Mouse (Mus musculus) frontal cortex, adult (tissue): Measurements from ENCODE around the gene Zfp638.

Experiments
- ATAC-seq: cut with Nextera tagmentation; 2 replicates; pipeline ENCODE4 v1.9.2; 2017; ENCODE audit warnings: mild to moderate bottlenecking, moderate library complexity, mixed read lengths; ENCODE audit not compliant: low TSS enrichment

Gene Zfp638

GRCm38 (mm10) chr6:83890281-83891015, 23.5 kb downstream of the Zfp638 start:
- ATAC-seq: no peak

DNA sequence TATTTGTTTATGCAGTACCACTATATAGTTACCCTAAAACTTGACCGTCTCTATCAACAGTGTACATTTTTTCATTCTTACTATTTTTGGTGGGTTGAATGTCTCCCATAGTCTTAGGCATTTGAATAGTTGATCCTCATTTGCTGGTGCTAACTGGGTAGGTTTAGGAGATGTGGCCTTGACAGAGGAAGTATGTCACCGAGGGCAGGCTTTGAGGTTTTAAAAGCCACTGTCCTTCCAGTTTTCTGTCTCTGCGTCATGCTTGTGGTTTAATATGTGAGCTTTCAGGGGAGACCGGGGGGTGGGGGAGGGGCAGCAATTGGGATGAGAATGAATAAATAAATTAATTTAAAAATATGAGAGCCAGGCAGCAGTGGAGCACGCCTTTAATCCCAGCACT, 24.3 kb downstream of the Zfp638 start:
- ATAC-seq: no peak

GRCm38 (mm10) chr6:83891687-83892086, 24.8 kb downstream of the Zfp638 start:
- ATAC-seq: no peak

DNA sequence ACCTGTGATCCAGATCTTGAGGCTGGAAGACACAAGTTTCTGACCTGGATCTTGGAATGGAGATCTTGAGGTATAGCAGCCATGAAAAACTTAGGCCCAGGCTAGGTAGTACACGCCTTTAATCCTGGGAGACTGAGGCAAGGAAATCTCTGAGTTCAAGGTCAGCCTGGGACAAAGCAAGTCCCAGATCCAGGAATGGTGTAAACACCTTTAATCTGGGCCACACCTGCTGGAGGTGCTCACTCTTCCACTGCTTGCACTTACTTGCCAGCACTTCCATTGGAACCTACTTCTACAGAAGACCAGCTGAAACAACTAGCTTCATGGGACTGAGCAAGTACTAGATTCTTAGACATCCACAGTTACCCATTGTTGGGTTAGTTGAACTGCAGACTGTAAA, 26.2 kb downstream of the Zfp638 start:
- ATAC-seq: no peak

DNA sequence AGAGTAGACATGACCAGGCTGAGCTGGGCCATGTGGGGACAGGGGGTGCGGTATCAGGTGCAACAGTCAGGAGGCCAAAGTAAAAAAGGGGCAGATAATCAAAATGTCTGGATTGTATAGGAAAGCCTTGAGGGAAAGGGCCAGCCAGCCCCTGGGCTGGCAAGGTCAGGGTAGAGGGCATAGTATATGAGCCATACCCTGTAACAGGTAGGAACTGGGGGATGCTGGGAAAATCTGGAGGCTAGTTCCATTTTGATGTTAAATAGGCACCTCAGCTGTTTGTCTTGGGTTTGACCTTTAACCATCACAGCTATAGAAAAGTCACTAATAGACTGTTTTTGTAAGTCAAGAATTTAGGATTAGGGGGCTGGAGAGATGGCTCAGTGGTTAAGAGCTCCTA, 26.7 kb downstream of the Zfp638 start:
- ATAC-seq: no peak

GRCm38 (mm10) chr6:83899142-83899541, 32.2 kb downstream of the Zfp638 start:
- peak; percentile 69; the same call in 1 of the 2 replicates for ATAC-seq

GRCm38 (mm10) chr6:83905276-83905675, 38.4 kb downstream of the Zfp638 start:
- ATAC-seq: no peak

- ATAC-seq: no peak
Measured at GRCm38 (mm10) chr6:83906659-83907058, 39.8 kb downstream of the Zfp638 start.

DNA sequence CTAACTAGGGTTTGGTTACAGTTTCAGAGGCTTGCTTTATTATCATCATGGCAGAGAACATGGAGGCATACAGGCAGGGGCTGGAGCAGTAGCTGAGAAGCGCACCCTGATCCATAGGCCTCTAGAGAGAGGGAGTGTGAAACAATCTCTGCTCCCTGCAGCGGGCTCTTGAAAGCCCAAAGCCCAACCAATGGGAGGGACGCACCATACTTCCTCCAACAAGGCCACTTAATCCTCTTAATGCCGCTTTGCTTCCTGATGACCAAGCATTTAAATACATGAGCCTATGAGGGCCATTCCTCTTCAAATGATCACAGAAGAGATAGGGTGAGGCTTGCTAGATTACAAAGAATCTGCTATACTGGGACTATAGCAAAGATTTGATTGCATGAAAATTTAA, 41.5 kb downstream of the Zfp638 start:
- ATAC-seq: no peak

- no peak for ATAC-seq
Measured at GRCm38 (mm10) chr6:83913710-83914109, 46.8 kb downstream of the Zfp638 start.

DNA sequence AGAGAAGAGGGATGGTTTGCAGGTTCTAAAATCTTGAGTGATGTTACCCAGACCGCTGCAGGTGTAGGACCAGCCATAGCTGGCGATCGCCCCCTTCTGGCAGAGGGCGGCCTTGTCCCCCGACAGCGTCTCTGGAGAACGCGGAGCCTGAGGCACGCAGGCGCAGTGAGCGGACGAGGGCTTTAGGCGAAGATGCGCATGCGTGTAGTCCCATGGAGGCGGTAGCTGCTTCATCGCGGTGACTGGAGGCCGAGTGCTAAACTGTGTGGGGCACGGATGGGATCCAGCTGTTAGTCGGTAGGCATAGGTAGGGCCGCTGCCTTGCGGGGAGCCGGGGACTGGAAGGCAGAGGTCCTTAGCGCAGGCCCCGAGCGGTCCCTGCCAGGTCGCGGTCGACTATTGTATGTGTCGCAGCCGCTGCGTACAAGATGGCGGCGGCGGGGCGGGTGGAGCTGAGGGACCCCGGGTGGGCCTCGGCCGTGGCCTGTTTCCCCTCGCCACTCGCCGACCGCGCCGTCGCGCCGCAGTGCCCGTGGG, 47.3 kb downstream of the Zfp638 start:
- ATAC-seq: peak; percentile 99

GRCm38 (mm10) chr6:83914720-83915271, 47.9 kb downstream of the Zfp638 start:
- ATAC-seq: peak; percentile 66

- ATAC-seq: no peak
Measured at GRCm38 (mm10) chr6:83927418-83927817, 60.5 kb downstream of the Zfp638 start.

DNA sequence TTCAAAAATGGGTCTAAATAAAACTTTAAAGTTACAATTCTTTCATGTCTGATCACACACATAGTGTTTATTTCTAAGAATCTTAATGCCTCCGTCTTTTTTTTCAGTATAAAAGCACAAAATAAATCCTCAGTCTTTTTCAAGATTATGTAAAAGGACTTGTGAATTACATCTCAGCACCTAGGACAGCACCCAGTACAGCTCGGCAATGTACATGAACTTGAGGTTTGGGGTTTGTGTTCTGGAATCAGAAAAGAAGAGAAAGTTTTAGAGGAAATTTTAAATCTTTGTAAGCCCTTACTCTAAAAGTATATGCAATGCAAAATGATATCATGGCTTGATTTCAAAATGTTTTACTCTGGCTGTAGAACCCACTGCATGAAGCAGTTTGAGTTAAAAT, 61.3 kb downstream of the Zfp638 start:
- no peak for ATAC-seq

GRCm38 (mm10) chr6:83939492-83939891, 72.6 kb downstream of the Zfp638 start:
- no peak for ATAC-seq

- ATAC-seq: no peak
Measured at GRCm38 (mm10) chr6:83942806-83943205, 75.9 kb downstream of the Zfp638 start.

- ATAC-seq: no peak
Measured at GRCm38 (mm10) chr6:83953603-83954002, 86.7 kb downstream of the Zfp638 start.

DNA sequence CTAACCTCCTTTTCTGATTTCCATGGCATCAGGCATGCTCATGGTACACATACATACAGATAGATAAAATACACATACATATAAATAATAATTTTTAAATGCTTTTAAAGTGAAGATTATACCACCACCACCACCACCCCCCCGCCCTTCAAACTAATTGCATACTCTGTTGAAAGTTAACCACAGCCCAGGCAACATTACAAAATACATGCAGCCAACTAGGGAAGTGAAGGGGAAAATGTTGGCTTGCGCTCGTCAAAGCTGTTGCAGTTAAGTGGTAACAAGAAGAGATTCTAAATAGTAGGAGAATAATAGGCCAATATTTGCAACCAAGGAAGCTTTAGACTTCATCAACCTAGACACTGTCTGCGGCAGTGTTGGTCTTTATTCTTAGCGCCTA, 120.7 kb downstream of the Zfp638 start:
- ATAC-seq: no peak

GRCm38 (mm10) chr6:84002716-84003115, 135.8 kb downstream of the Zfp638 start:
- ATAC-seq: no peak

GRCm38 (mm10) chr6:84004295-84004694, 137.4 kb downstream of the Zfp638 start:
- ATAC-seq: no peak

DNA sequence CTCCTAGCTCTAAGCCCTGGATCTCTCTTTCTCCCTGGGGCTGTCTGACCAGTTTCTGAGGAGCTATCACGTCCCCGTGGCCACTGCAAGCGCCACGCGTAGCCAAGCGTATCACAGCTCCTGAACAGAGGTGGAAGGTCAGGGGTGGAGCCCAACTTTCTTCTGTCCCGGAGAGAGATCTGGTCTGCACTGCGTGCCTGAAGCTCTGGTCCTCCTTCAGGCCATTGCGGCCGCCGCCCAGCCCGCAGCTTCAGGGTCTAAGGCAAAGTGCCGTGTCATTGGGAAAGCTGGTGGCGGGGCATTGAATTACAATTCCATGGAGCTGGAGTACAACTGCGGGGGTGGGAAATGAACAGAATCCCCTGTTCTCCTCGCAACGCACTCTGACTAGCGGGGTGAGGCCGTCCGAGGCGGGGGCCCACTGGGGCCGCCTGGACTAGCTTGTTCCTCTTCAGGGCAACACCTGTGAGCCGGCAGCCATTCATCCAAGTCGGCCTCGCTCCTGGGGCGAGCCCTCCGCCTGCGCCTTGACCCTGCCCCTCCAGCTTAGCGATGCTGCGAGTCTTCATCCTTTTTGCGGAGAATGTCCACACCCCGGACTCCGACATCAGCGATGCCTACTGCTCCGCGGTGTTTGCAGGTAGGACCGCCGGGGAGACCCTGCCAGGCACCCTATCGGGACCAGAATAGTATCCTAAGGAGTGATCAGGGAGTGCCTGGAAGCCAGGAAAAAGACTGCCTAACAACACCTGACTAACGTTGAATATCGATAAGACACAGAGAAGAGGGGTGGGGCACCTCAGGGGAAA, 141.7 kb downstream of the Zfp638 start, which contains the start of gene Dysf:
Gene Dysf, plus strand, starts transcription at position 228 of the 809 bp plus-strand sequence.
- peak; percentile 34; the same call in 1 of the 2 replicates for ATAC-seq

DNA sequence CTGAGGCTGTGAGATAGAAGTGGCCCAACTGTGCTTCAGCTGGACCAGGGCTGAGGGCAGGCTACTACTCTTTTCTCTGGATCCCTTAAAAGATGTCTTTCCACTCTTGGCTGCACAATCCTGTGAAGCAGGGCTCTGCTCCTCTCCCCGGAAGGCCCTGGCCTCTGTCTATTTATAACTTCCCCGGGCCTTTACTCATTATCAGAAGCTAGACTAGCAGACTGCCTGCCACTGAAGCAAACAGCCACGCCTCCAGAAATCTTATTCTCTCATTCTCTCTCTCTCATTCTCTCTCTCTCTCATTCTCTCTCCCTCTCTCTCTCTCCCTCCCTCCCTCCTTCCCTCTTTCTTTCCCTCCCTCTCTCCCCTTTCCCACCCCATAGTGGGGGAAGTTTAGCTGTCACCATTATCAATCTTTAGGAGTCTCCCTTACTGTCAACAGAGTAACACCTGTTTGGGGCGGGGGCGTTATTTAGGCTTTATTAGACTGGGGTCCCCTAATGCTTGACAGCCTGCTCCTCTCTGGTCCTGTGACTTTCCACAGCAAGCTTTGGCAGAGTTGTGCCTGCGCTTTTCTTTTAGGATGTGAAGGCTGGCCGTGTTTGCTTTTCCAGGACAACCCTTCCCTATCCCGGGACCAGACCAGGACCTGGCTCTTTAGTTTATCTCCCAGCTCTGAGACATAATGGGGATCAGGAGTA, 142.4 kb downstream of the Zfp638 start:
- ATAC-seq: no peak
